Mouse (Mus musculus) spleen, adult 2 months (tissue): Measurements from ENCODE around the gene Schip1.

Source experiments
- CTCF ChIP-seq: fragments of 200-500 bp; IDR thresholded peaks from 2 replicates; pipeline ENCODE4 v1.5.1; 2011; ENCODE audit warnings: mild to moderate bottlenecking, inconsistent platforms; ENCODE audit not compliant: insufficient read depth, insufficient read length, insufficient replicate concordance; ENCODE audit errors: extremely low read depth
- POLR2A ChIP-seq: fragments of 200-500 bp; IDR thresholded peaks from 2 replicates; pipeline ENCODE4 v1.6.1; 2011; ENCODE audit warnings: low read depth, low read length, inconsistent platforms

DNA sequence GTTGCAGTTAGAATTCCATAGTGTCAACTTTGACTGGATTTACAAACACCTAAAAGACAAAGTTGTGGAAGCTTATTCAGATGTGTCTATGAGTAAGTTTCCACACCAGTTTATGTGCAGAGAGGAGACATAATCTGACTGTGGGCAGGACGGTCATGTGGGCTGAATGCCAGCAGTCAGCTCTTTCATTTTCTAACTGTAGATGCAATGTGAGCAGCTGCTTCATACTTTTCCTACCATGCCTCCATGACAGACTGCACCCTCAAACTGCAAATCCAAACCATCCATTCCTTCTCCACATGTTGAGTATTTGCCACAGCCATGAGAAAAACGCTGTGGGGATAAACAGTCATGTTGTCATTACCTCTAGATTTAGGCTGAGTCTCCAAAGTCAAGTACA is 356.3 kb downstream of the Schip1 start:
- no peak for TF ChIP-seq CTCF
- no peak for TF ChIP-seq POLR2A
